Mouse (Mus musculus) cortical plate, adult 2 months (tissue): ENCODE measurements around the gene Kcnma1. TPM values are rescaled to one million over a fixed set of nuclear protein-coding genes. Genes with fewer than 3 reads are reported as not detected.
A peak's percentile ranks its signal among the peaks of the same experiment; 100 is the strongest.

Experiments
- H3K27ac ChIP-seq: fragments of 200-500 bp; 2 replicates; pipeline ENCODE4 v1.5.1; 2012; ENCODE audit warnings: low read length, control low read depth, inconsistent platforms; ENCODE audit not compliant: insufficient read depth
- H3K4me1 ChIP-seq: fragments of 200-500 bp; 2 replicates; pipeline ENCODE4 v1.6.1; 2011; ENCODE audit warnings: low read length; ENCODE audit not compliant: control insufficient read depth, insufficient read depth
- H3K4me3 ChIP-seq: fragments of 200-500 bp; 2 replicates; pipeline ENCODE4 v1.5.1; 2011; ENCODE audit warnings: mild to moderate bottlenecking, low read length, control low read depth; ENCODE audit not compliant: insufficient read depth
- CTCF ChIP-seq: fragments of 200-500 bp; IDR thresholded peaks from 2 replicates; pipeline ENCODE4 v1.5.1; 2011; ENCODE audit warnings: mild to moderate bottlenecking, control low read depth, low read length; ENCODE audit not compliant: insufficient read depth; ENCODE audit errors: extremely low read depth
- POLR2A ChIP-seq: fragments of 200-500 bp; IDR thresholded peaks from 2 replicates; pipeline ENCODE4 v1.6.1; 2011; ENCODE audit warnings: mild to moderate bottlenecking, low read length, control low read depth; ENCODE audit not compliant: insufficient read depth; ENCODE audit errors: extremely low read depth
- polyA plus RNA-seq: library from polyadenylated mRNA; depleted of rRNA; stranded (reverse); fragments of >200 nt; gene quantifications from 2 replicates; pipeline ENCODE4 v1.2.3, GENCODE M21; 2012

Gene Kcnma1
- polyA plus RNA-seq, 1 experiment, result 57.9 TPM

- peaks cover 12% of the 10 kb centered on the region for H3K4me1 ChIP-seq
- H3K4me3 ChIP-seq, result no peak overlapping the region
- TF ChIP-seq CTCF, result no peak
- no peak overlapping the region for H3K27ac ChIP-seq
Observed at GRCm38 (mm10) chr14:23989696-23990095, 24.6 kb downstream of the Kcnma1 start.

GRCm38 (mm10) chr14:23982205-23982604 is 32.1 kb downstream of the Kcnma1 start:
- no peak overlapping the region for H3K4me3 ChIP-seq
- peak overlapping the region; percentile 72 for H3K27ac ChIP-seq
- TF ChIP-seq POLR2A (peak; percentile 31; the same call in 1 of the 2 replicates), CTCF (no peak)
- H3K4me1 ChIP-seq, result peaks cover 28% of the 10 kb centered on the region

GRCm38 (mm10) chr14:23974685-23975084 is 39.6 kb downstream of the Kcnma1 start:
- no peak overlapping the region for H3K27ac ChIP-seq

GRCm38 (mm10) chr14:23966471-23966870 is 47.8 kb downstream of the Kcnma1 start:
- no peak overlapping the region for H3K4me3 ChIP-seq
- peaks cover 23% of the 10 kb centered on the region for H3K4me1 ChIP-seq
- TF ChIP-seq CTCF (no peak), POLR2A (no peak)
- no peak overlapping the region for H3K27ac ChIP-seq

More at GRCm38 (mm10) chr14:23974685-23975084, 39.6 kb downstream of the Kcnma1 start:
- Histone ChIP-seq H3K4me1 (peaks cover 10% of the 10 kb centered on the region; the same call in 1 of the 2 replicates), H3K4me3 (no peak overlapping the region)
- TF ChIP-seq CTCF (no peak), POLR2A (no peak)

- Histone ChIP-seq H3K4me1 (peaks cover 4% of the 10 kb centered on the region), H3K4me3 (no peak overlapping the region), H3K27ac (no peak overlapping the region)
- no peak for TF ChIP-seq POLR2A
- no peak for TF ChIP-seq CTCF
Observed at GRCm38 (mm10) chr14:23959061-23959460, 55.2 kb downstream of the Kcnma1 start.

- Histone ChIP-seq H3K4me3 (no peak overlapping the region), H3K27ac (no peak overlapping the region), H3K4me1 (peaks cover 5% of the 10 kb centered on the region; the same call in 1 of the 2 replicates)
- TF ChIP-seq POLR2A (no peak), CTCF (no peak)
Observed at GRCm38 (mm10) chr14:23957270-23957669, 57.0 kb downstream of the Kcnma1 start.

- no peak for TF ChIP-seq CTCF
- no peak for TF ChIP-seq POLR2A
- Histone ChIP-seq H3K4me3 (no peak overlapping the region), H3K27ac (no peak overlapping the region), H3K4me1 (peaks cover 16% of the 10 kb centered on the region)
Observed at GRCm38 (mm10) chr14:23943876-23944275, 70.4 kb downstream of the Kcnma1 start.

- TF ChIP-seq CTCF, result no peak
- no peak for TF ChIP-seq POLR2A
- peaks cover 18% of the 10 kb centered on the region for H3K4me1 ChIP-seq
- no peak overlapping the region for H3K4me3 ChIP-seq
- H3K27ac ChIP-seq, result no peak overlapping the region
Observed at GRCm38 (mm10) chr14:23943152-23943551, 71.1 kb downstream of the Kcnma1 start.

- Histone ChIP-seq H3K4me1 (peaks cover 16% of the 10 kb centered on the region), H3K27ac (no peak overlapping the region), H3K4me3 (no peak overlapping the region)
- TF ChIP-seq POLR2A (no peak), CTCF (no peak)
Observed at GRCm38 (mm10) chr14:23942103-23942502, 72.2 kb downstream of the Kcnma1 start.

- Histone ChIP-seq H3K27ac (no peak overlapping the region), H3K4me1 (peaks cover 13% of the 10 kb centered on the region), H3K4me3 (no peak overlapping the region)
- no peak for TF ChIP-seq POLR2A
- TF ChIP-seq CTCF, result no peak
Observed at GRCm38 (mm10) chr14:23935016-23935415, 79.3 kb downstream of the Kcnma1 start.
